Mouse (Mus musculus) fibroblast of lung, adult 2 months (primary cell): ENCODE measurements around the gene Ube2a.

Experiments used
- DNase-seq: peaks from one replicate; pipeline ENCODE4 v3.0.0-alpha.2; 2011; ENCODE audit warnings: low read depth

The Ube2a gene

GRCm38 (mm10) chrX:36901655-36902054 lies 28.0 kb downstream of the Ube2a start:
- no peak for DNase-seq

- DNase-seq = no peak
Measured at GRCm38 (mm10) chrX:36902321-36903114, 28.8 kb downstream of the Ube2a start, which contains the start of gene Nkrf. TSS of gene Nkrf (minus strand) at chrX:36902899.

DNA sequence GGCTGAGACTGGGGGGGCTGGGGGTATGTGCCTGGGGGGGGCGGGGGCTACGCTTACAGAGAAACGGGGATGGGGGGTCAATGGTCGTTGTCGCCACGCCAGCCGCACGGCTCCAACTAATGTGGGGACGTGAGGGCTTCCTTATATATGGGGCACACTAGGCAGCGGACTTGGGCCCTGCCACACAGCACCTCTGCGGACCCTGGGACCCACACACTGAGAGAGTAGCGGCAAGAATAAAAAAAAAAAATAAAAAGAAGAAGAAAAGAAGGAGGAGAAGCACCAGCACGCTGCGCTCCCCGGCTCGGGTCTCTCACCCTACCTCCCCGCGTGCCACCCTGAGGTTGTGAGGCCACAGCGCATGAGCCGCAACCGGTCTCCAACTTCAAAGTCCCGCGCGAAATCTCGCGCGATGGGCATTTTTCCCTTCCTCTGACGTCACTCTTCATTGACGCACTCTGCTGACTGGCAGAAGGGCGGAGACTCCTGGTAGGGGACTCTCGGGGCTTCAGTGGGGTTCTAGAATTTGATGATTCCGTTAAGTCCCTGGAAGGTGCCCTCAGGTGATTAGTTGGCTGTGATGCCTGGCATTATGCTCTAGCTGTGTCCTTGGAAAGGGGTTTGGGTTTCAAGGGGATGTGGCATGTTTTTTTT lies 29.5 kb downstream of the Ube2a start:
- peak; percentile 74 for DNase-seq

DNA sequence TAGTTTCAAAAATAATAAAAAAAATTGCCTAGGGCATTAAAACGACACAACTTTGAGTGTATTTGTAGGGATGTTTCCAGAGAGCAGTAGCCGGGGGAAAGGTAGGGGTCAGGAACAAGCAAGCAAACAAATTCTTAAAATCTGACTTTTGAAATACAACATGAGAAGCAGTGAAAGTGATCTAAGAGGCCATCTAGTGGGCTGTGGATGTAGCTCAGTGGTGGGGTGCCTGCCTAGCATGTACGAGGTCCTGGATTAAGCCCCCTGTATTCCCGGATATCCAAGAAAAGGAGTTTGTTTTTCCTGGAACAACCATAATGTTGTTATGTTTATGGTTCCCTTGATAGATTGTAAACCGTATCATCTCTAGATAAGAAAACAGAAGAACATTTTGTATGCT lies 32.8 kb downstream of the Ube2a start:
- no peak for DNase-seq

GRCm38 (mm10) chrX:36911343-36911742 lies 37.6 kb downstream of the Ube2a start:
- no peak for DNase-seq

DNA sequence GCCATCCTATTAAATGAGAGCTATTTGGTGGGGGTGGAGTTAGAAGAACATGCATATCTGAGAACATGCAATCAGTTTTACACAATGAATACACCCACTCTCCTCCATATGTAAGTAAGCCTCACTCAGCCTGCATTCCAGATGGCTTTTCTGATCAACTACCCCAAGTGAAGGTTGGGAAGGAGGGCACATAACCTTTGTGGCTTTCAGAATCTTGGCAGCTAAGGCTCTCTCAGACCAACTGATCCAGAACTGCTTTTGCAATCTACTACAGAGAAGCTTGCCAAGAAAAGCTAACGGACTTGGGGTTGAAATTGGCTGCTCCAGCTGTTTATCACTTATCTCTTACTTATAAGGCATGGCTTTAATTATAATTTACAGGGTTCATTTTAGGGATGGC lies 44.0 kb downstream of the Ube2a start:
- no peak for DNase-seq

GRCm38 (mm10) chrX:36921346-36921745 lies 47.6 kb downstream of the Ube2a start:
- DNase-seq = no peak

- no peak for DNase-seq
Measured at GRCm38 (mm10) chrX:36928791-36929190, 55.1 kb downstream of the Ube2a start.

DNA sequence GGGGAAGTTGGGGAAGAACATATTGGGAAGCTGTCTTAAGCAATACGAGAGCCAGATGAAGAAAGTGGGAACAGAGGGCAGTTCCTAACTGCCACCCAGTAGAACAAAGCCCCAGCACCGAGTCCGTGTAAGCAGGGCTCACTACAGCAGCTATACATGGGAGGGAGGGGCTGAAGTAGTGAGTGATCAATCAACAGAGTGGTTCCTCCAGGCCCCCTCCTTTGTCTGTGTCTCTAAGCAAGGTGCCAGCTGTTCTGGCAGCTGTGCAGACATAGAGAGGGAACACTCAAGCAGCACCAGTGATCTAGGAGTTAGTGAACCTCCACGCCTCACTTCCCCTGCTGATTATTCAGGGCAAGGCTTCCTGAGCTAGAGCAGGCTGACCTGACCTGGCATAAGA lies 56.0 kb downstream of the Ube2a start:
- no peak for DNase-seq

DNA sequence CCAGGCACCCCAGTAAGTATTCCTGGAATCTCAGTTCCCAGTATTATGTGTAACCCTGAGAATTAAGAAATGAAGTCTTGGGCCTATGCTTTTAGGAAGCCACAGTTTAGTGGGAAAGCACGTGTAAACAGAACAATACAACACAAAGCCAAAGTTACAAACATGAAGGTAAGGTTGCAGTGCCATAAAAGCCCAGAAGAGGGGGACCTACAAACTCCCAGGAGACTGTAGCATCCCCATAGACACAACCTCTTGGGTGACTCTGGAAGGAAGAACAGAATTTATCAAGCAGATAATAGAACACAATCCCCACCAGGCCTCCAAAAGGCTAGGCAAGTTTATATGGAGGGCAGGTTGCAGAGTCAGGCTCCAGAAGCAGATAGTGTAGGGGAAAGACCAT lies 56.9 kb downstream of the Ube2a start:
- no peak for DNase-seq
